In genomic region chr14:50930754-50931492, GRCm38 (mm10) we compare ENCODE assay signal across 8 mouse cellular contexts. TPM values are rescaled to one million over a fixed set of nuclear protein-coding genes. Genes with fewer than 3 reads are reported as not detected.
DNase-seq lines count a peak whose midpoint lies in the region; ATAC-seq lines count a peak whose summit lies in the region.

Pip4p1 (minus strand) TSS chr14:50930856.
Pnp (plus strand) TSS chr14:50931082.

- peak within 1 kb of the TSS; percentile 89 to 97 for H3K27ac ChIP-seq in heart, embryonic 14.5 days (replicated peaks in 1 of 2; ENCODE audit: control insufficient read depth in 1 of 2, insufficient read depth in 1 of 2, low read depth in 2 of 2, low read length in 2 of 2)
- H3K27ac ChIP-seq in liver, embryonic 13.5 days: peak within 1 kb of the TSS; percentile 90
- peak within 1 kb of the TSS; percentile 96 for H3K27ac ChIP-seq in stomach, embryonic 16.5 days (ENCODE audit: low read length)

- under 1% methylated on average over 68 of the region's 68 CpGs for WGBS in heart, embryonic 14.5 days
- under 1% methylated on average over 68 of the region's 68 CpGs for WGBS in liver, embryonic 13.5 days (ENCODE audit: insufficient replicate concordance)
- WGBS in stomach, embryonic 16.5 days: under 1% methylated on average over 67 of the region's 68 CpGs

- H3K4me2 ChIP-seq in heart, embryonic 14.5 days (ENCODE audit: low read length): peak within 1 kb of the TSS; percentile 84
- peak within 1 kb of the TSS; percentile 93 for H3K4me2 ChIP-seq in liver, embryonic 13.5 days
- H3K4me2 ChIP-seq in stomach, embryonic 16.5 days (ENCODE audit: low read depth, low read length): peak within 1 kb of the TSS; percentile 83

- ATAC-seq in CD4-positive, CD25-positive, alpha-beta regulatory T cell, adult 4 months: peak; percentile 93
- peak; percentile 99 for ATAC-seq in heart, embryonic 14.5 days (ENCODE audit: insufficient number of reproducible peaks, insufficient read depth, low FRiP score, low read depth)
- peak; percentile 95 for ATAC-seq in liver, embryonic 13.5 days (ENCODE audit: low read depth)
- peak; percentile 99 for ATAC-seq in stomach, embryonic 16.5 days (ENCODE audit: insufficient read depth, low FRiP score)

- H3K4me1 ChIP-seq in heart, embryonic 14.5 days (ENCODE audit: control insufficient read depth in 2 of 2, insufficient read depth in 2 of 2, low read length in 2 of 2): peaks cover 5 to 13% of the 10 kb centered on the region in 2 experiments; a peak in 3 of 4 replicates
- H3K4me1 ChIP-seq in liver, embryonic 13.5 days (replicated peaks): peaks cover 49% of the 10 kb centered on the region
- H3K4me1 ChIP-seq in stomach, embryonic 16.5 days (ENCODE audit: control insufficient read depth, insufficient read depth, low read length): peaks cover 10% of the 10 kb centered on the region

- no peaks in the 10 kb centered on the region for H3K9me3 ChIP-seq in heart, embryonic 14.5 days (ENCODE audit: control insufficient read depth, low read length)
- no peaks in the 10 kb centered on the region for H3K9me3 ChIP-seq in liver, embryonic 13.5 days (replicated peaks)
- H3K9me3 ChIP-seq in stomach, embryonic 16.5 days (replicated peaks; ENCODE audit: control insufficient read depth, low read length): no peaks in the 10 kb centered on the region

- H3K36me3 ChIP-seq in heart, embryonic 14.5 days (ENCODE audit: control insufficient read depth, insufficient read depth, low read length): peaks cover 36% of the 10 kb centered on the region
- peaks cover 38% of the 10 kb centered on the region for H3K36me3 ChIP-seq in liver, embryonic 13.5 days
- peaks cover 18% of the 10 kb centered on the region; the same call in 1 of the 2 replicates for H3K36me3 ChIP-seq in stomach, embryonic 16.5 days (ENCODE audit: control insufficient read depth, insufficient read depth, low read length)

- H3K4me3 ChIP-seq in heart, embryonic 14.5 days (ENCODE audit: control insufficient read depth in 1 of 2, insufficient read depth in 1 of 2, low read depth in 1 of 2, low read length in 2 of 2): peak within 1 kb of the TSS; percentile 86 to 97
- H3K4me3 ChIP-seq in liver, embryonic 13.5 days (replicated peaks): peak within 1 kb of the TSS; percentile 94
- peak within 1 kb of the TSS; percentile 99 for H3K4me3 ChIP-seq in stomach, embryonic 16.5 days (replicated peaks; ENCODE audit: low read length)

- H3K9ac ChIP-seq in heart, embryonic 14.5 days (ENCODE audit: low read length): peak within 1 kb of the TSS; percentile 100
- peak within 1 kb of the TSS; percentile 97 for H3K9ac ChIP-seq in liver, embryonic 13.5 days
- H3K9ac ChIP-seq in stomach, embryonic 16.5 days (ENCODE audit: low read length): peak within 1 kb of the TSS; percentile 98

- no peaks in the 10 kb centered on the region for H3K27me3 ChIP-seq in heart, embryonic 14.5 days (ENCODE audit: control insufficient read depth, insufficient read depth, low read length)
- no peaks in the 10 kb centered on the region for H3K27me3 ChIP-seq in liver, embryonic 13.5 days
- no peaks in the 10 kb centered on the region for H3K27me3 ChIP-seq in stomach, embryonic 16.5 days (ENCODE audit: control insufficient read depth, insufficient read depth, low read length)

- DNase-seq in c-Kit-negative CD71-positive TER-119-positive erythroid progenitor cells, embryonic 14.5 days (ENCODE audit: low read depth, low spot score): peak; percentile 98
- DNase-seq in fibroblast of lung, adult 2 months (ENCODE audit: low read depth): peak; percentile 99
- peak; percentile 99 for DNase-seq in kidney, postnatal 14 days
- peak; percentile 99 for DNase-seq in liver, embryonic 13.5 days
- DNase-seq in neural tube, embryonic 10.5 days (ENCODE audit: extremely low spot score, low spot score): peak; percentile 97

RNA-seq across cellular contexts. Expression of gene Pip4p1, which starts in this region (rescaled TPM):
- polyA plus RNA-seq in CD4-positive, CD25-positive, alpha-beta regulatory T cell, adult 4 months (2017; shearing (Covaris generic)): 1 to 10 TPM; 2.9 to 3.4 TPM
- polyA plus RNA-seq in heart, embryonic 14.5 days (2014; fragmentation: Nextera tagmentation; extraction: Ambion mirVana): 24.0 and 35.1 TPM in 2 replicates
- 22.7 and 23.2 TPM in 2 replicates for polyA plus RNA-seq in liver, embryonic 13.5 days (2015; fragmentation: Nextera tagmentation; extraction: Ambion mirVana)
- 45.2 and 47.6 TPM in 2 replicates for polyA plus RNA-seq in stomach, embryonic 16.5 days (2015; fragmentation: Nextera tagmentation; extraction: Ambion mirVana)

RNA-seq across cellular contexts. Expression of gene Pnp, which starts in this region (rescaled TPM):
- polyA plus RNA-seq in CD4-positive, CD25-positive, alpha-beta regulatory T cell, adult 4 months (2017; shearing (Covaris generic)): 10 to 100 TPM; 61.1 to 62.9 TPM
- polyA plus RNA-seq in heart, embryonic 14.5 days (2014; fragmentation: Nextera tagmentation; extraction: Ambion mirVana): 30.5 and 32.2 TPM in 2 replicates
- polyA plus RNA-seq in liver, embryonic 13.5 days (2015; fragmentation: Nextera tagmentation; extraction: Ambion mirVana): 82.4 and 85.0 TPM in 2 replicates
- 74.9 and 75.2 TPM in 2 replicates for polyA plus RNA-seq in stomach, embryonic 16.5 days (2015; fragmentation: Nextera tagmentation; extraction: Ambion mirVana)

Comparison
In these comparisons a context has a peak if more than half of its experiments do, and no peak if none do; other contexts are left out.
1. Peak in every context shown above with its lines: DNase-seq, ATAC-seq, H3K4me3 ChIP-seq and H3K27ac ChIP-seq.